Mouse (Mus musculus): ENCODE measurements around the gene Atxn1.

The Atxn1 gene

GRCm38 (mm10) chr13:45931891-45932290 lies 32.9 kb downstream of the Atxn1 start:
- no peak for DNase-seq (ENCODE audit: low spot score in 2 of 2)

DNA sequence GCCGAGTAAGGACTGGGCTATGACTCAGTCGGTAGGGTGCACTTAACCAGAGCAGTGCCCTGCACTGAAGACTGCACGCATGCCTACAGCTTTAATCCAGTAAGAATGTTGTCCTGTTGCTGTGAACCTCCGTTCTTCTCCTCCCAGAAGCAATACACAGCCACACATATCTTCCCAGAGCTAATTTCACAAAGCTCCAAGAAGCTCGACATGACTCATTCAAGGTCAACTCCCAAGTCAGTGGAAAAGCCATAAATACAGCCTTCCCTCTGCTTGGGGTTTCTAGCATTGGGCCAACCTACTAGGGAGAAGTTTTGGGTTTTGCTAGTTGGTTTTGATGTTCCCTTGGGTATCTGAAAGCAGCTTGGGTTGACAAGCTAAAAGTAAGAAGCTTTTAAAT lies 33.6 kb downstream of the Atxn1 start:
- no peak for DNase-seq (ENCODE audit: low spot score in 2 of 2)

- DNase-seq (ENCODE audit: low spot score in 2 of 2): no peak
Observed at GRCm38 (mm10) chr13:45929744-45930143, 35.1 kb downstream of the Atxn1 start.

DNA sequence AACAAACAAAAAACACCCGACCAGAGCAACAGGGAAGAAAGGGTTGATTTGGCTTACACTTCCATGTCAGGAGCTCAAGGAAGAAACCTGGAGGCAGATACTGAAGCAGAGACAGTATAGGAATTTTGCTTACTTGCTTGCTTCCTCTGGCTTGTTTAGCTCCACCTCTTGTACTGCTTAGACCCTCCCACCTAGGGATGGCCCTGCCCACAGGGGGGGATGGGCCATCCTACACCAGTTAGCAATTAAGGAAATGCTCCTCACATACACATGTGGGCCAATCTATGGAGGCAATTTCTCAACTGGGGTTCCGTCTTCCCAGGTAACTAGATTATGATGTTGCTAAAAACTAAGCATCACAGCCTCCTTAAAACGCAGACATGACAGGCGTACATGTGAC lies 39.5 kb downstream of the Atxn1 start:
- no peak for DNase-seq (ENCODE audit: low spot score in 2 of 2)

- no peak for DNase-seq (ENCODE audit: low spot score in 2 of 2)
Observed at GRCm38 (mm10) chr13:45924555-45924954, 40.3 kb downstream of the Atxn1 start.

GRCm38 (mm10) chr13:45923086-45923485 lies 41.7 kb downstream of the Atxn1 start:
- DNase-seq (ENCODE audit: low spot score in 2 of 2): no peak

GRCm38 (mm10) chr13:45922467-45922866 lies 42.3 kb downstream of the Atxn1 start:
- DNase-seq (ENCODE audit: low spot score in 2 of 2): no peak

- DNase-seq (ENCODE audit: low spot score in 2 of 2): no peak
Observed at GRCm38 (mm10) chr13:45918956-45919711, 45.7 kb downstream of the Atxn1 start.

DNA sequence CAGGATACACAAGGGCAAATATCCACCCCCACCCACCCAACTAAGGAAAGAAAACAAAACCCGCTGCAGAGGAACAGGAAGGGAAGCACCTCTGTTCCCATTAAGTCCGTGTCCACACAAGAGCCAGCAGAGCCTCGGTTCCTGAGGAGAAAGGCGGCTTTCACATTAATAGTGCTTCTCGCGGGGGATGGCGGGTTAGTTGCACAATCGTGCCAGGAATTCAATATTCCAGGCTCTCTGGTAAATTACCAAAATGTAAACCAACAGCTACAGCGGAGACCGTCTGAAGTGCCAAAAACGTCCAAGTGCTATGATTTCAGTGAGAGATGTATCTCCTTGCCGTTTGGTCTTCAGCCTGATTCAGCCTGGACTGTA lies 46.8 kb downstream of the Atxn1 start:
- no peak for DNase-seq (ENCODE audit: low spot score in 2 of 2)

DNA sequence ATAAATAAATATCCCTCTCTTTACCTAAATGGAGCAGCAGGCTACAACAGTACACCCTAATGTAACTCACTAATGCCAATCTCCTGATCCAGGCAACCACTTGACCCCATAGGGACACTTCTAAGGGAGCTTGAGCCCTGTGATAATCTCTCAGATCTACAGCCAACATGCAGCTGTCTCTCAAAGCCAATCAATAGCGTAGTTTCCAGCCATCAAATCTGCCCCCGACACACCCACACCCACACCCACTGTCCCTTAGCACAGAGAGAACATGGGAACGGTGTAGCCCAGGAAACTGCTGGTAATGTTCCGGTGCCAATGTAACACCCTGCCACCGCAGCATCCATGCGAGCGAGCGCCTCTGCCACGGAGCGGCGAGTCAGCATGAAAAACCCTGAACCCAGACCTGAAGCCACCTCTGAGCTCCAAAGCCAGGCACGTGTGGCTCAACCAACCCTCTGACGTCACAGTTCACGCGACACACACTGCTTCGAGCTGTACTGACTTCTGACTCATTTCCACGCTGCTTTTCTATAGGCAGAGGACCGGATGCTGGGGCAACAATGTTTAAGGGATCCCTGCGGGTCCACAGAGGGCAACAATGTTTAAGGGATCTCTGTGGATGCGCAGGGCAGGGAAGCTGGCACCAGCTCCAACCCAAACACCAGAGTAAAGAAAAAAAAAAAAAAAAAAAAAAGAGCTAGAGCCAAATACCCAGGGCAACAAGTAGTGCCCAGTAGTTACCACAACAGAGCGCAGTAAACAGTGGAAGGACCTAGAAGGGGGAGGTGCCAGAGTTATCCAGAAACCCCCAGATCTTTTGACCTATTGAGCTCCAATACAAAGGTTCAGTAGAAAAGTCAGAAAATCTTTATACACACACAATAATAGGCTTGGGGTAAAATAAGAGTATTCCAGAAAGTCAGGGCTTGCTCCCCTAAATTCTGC lies 47.5 kb downstream of the Atxn1 start:
- DNase-seq (ENCODE audit: low spot score in 2 of 2): no peak

- DNase-seq (ENCODE audit: low spot score in 2 of 2): no peak
Observed at GRCm38 (mm10) chr13:45915921-45916320, 48.9 kb downstream of the Atxn1 start.

- no peak for DNase-seq (ENCODE audit: low spot score in 2 of 2)
Observed at GRCm38 (mm10) chr13:45915026-45915425, 49.8 kb downstream of the Atxn1 start.

GRCm38 (mm10) chr13:45914117-45914516 lies 50.7 kb downstream of the Atxn1 start:
- DNase-seq (ENCODE audit: low spot score in 2 of 2): no peak

GRCm38 (mm10) chr13:45911848-45912247 lies 53.0 kb downstream of the Atxn1 start:
- DNase-seq (ENCODE audit: low spot score in 2 of 2): no peak

DNA sequence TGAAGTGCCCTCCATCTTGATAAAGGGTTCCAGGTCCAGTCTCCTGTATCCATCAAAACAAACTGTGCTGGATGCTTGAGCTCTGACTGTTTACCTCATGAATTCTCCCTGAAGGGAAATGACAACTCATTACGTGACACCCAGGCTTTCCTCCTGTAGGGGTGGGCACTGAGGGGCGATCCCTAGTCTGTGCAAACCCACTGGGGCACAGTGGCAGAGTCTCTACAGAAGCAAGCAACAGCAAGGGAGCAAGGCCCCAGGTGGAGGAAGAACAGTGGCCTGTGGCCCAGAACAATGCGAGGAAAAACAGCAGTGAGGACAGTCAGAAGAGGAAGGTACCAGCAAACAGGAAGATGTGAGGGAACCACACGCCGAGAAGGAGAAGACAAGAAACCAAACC lies 53.7 kb downstream of the Atxn1 start:
- DNase-seq (ENCODE audit: low spot score in 2 of 2): no peak

- no peak for DNase-seq (ENCODE audit: low spot score in 2 of 2)
Observed at GRCm38 (mm10) chr13:45910348-45910747, 54.5 kb downstream of the Atxn1 start.

DNA sequence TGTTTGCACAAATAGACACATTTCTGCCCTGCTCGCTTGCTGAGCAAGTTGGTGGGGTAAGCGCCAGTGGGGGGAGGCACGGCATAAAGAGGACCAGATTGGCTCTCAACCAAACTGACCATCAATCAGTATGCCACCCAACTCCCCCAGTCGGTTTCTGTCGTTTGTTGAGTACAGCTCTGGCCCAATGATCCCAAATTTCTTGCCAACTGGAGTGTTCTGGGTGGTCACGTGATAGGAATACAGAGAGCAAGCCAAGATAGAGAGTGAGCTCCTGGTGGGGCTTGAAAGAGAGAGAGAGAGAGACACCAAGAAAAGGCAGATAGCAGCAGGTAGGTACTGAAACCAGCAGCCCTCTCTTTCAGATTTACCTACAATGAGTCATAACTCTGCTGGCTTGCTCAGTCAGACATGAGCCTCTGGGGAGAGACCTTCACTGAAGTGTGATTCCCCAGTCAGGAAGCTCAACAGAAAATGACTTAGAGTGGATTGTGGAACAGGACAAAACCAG lies 57.6 kb downstream of the Atxn1 start:
- peak in 1 of 2 experiments; percentile 30 for DNase-seq (ENCODE audit: low spot score in 2 of 2)

DNA sequence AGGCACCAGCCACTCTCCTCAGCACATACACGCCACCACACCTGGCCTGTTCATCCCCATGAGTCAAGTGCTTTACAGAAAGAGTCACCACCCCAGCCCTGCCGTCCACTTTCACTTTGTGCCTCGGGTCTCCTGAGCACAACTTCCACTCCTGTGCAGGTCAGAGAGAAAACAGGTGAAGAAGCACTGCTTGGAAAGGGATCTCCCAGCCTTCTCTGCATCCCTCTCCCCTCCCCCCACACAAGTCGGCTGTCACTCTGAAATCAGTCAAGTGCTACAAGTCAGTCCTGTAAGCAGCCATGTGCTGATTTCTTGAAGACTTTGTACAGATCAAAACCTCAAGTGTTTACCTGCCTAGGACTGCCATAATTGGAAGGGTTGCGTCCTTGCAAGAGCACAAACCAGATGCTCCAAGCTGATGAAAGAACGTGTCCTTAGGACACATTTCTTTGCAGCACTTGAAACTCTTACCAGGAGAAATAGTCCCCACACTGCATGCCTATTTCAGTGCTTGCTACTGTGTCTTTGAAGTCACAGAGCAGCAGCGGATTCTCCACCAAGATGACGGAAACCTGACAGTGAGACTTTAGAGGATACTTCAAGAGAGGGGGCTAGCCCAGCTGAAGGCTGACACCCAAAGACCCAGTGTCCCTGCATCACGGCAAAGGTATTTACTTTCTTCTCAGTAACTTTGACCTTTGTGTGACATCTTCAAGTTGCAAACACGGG lies 58.2 kb downstream of the Atxn1 start:
- DNase-seq (ENCODE audit: low spot score in 2 of 2): no peak

- no peak for DNase-seq (ENCODE audit: low spot score in 2 of 2)
Observed at GRCm38 (mm10) chr13:45904955-45905354, 59.9 kb downstream of the Atxn1 start.

GRCm38 (mm10) chr13:45904456-45904855 lies 60.4 kb downstream of the Atxn1 start:
- DNase-seq (ENCODE audit: low spot score in 2 of 2): no peak

- DNase-seq (ENCODE audit: low spot score in 2 of 2): peak in 1 of 2 experiments; percentile 43
Observed at GRCm38 (mm10) chr13:45903519-45904274, 61.1 kb downstream of the Atxn1 start.
